Mouse (Mus musculus): ENCODE measurements around the gene Ssbp4. TPM values are rescaled to one million over a fixed set of nuclear protein-coding genes. Genes with fewer than 3 reads are reported as not detected.
A peak's percentile ranks its signal among the peaks of the same experiment; 100 is the strongest.

Ssbp4 gene
- polyA plus RNA-seq, 1 experiment from 2014 or later = 106 TPM

DNA sequence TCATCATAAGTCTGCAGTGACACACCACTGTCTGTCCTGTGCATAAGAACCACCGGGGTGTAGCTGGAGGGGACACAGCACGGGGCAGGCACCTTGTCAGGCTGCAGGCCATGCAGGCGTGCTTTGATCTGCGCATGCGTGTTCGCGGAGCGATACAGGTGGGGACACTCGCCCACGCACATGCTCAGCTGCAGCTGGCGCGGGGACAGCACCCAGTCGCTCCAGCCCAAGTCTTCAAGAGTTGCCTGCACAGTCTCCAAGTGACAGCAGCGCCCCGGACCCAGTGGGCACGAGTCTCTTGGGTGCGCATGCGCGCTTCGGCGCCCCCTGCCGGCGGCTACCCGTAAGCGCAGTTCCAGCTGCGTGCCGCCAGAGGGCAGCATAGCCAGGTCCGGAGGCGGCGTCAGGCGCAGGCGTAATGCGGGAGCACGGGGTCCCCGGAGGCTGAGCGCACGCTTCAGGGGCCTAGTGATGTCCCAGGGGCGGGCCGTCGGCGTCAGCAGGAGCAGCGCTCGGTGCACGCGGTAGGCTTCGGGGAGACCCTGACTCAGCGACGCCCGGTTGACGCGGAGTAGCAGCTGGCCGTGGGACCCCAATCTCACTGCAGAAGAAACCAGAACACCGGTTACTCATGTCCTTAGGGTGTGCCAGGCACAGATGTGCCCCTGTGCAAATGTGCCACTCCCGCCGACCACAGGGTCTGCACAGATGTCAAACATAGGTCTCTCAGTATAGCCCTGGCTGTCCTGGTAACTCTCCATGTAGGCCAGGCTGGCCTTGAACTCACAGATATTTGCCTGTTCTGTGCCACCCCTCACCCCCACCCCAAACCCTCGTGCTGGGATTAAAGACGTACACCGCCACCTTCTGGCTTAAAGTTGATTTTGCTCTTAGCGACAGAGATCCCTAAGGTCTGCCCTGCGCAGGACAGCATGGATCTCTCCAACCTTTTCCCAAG is 21.2 kb upstream of the Ssbp4 start:
- H3K4me3 ChIP-seq (replicated peaks) = peak overlapping the region; percentile 51
- peak overlapping the region; percentile 49; the same call in 1 of the 2 replicates for H3K9ac ChIP-seq
- peak overlapping the region; percentile 65 for H3K27ac ChIP-seq
- H3K4me1 ChIP-seq = peaks cover 23% of the 10 kb centered on the region
- peaks cover 30% of the 10 kb centered on the region for H3K27me3 ChIP-seq
- peak overlapping the region; percentile 60 for H3K4me2 ChIP-seq
- no peaks in the 10 kb centered on the region for H3K36me3 ChIP-seq (replicated peaks)
- ATAC-seq (ENCODE audit: low FRiP score) = peak; percentile 91
- H3K9me3 ChIP-seq = no peaks in the 10 kb centered on the region
- WGBS = 2% methylated on average over 60 of the region's 60 CpGs

GRCm38 (mm10) chr8:70628986-70629490 is 20.4 kb upstream of the Ssbp4 start:
- H3K9ac ChIP-seq = peak overlapping the region; percentile 49; the same call in 1 of the 2 replicates
- 59% methylated on average over 7 of the region's 7 CpGs for whole genome bisulfite sequencing
- H3K4me3 ChIP-seq (replicated peaks) = peak overlapping the region; percentile 51
- no peaks in the 10 kb centered on the region for H3K36me3 ChIP-seq (replicated peaks)
- peak; percentile 16; the same call in 1 of the 2 replicates for ATAC-seq (ENCODE audit: low FRiP score)
- no peaks in the 10 kb centered on the region for H3K9me3 ChIP-seq
- peaks cover 23% of the 10 kb centered on the region for H3K4me1 ChIP-seq
- peaks cover 30% of the 10 kb centered on the region for H3K27me3 ChIP-seq
- peak overlapping the region; percentile 60 for H3K4me2 ChIP-seq
- H3K27ac ChIP-seq = peak overlapping the region; percentile 65; the same call in 1 of the 2 replicates

DNA sequence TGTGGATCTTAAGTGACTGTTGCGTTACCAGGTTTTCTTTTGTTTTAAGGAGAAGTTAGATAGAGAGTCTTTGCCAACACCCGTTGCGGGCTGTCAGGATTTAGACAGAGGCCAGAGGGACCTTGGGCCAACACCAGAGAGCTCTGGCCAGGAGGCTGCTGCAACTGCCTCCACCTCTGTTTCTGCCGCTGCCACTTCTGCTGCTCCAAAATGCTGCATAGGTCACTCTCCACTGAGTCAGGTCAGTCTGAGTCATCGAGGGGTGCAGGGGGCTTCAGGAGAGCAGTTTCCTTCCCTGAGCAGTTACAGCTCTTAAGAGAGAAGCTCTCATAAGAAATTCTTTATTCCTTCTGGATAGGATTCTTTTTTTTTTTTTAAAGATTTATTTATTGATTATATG is 18.4 kb upstream of the Ssbp4 start:
- H3K4me2 ChIP-seq = no peak overlapping the region
- H3K9ac ChIP-seq = no peak overlapping the region
- no peaks in the 10 kb centered on the region for H3K36me3 ChIP-seq (replicated peaks)
- peaks cover 28% of the 10 kb centered on the region for H3K27me3 ChIP-seq
- no peak for ATAC-seq (ENCODE audit: low FRiP score)
- H3K9me3 ChIP-seq = no peaks in the 10 kb centered on the region
- WGBS = 87% methylated on average over 5 of the region's 5 CpGs
- peaks cover 23% of the 10 kb centered on the region for H3K4me1 ChIP-seq
- no peak overlapping the region for H3K27ac ChIP-seq
- H3K4me3 ChIP-seq (replicated peaks) = no peak overlapping the region

GRCm38 (mm10) chr8:70625104-70625503 is 16.4 kb upstream of the Ssbp4 start:
- Histone ChIP-seq H3K9me3 (no peaks in the 10 kb centered on the region), H3K4me1 (peaks cover 11% of the 10 kb centered on the region), H3K9ac (no peak overlapping the region), H3K36me3 (replicated peaks) (no peaks in the 10 kb centered on the region), H3K27ac (no peak overlapping the region), H3K27me3 (peaks cover 31% of the 10 kb centered on the region), H3K4me3 (replicated peaks) (no peak overlapping the region), H3K4me2 (no peak overlapping the region)
- 20% methylated on average over 5 of the region's 5 CpGs for WGBS
- ATAC-seq (ENCODE audit: low FRiP score) = no peak

DNA sequence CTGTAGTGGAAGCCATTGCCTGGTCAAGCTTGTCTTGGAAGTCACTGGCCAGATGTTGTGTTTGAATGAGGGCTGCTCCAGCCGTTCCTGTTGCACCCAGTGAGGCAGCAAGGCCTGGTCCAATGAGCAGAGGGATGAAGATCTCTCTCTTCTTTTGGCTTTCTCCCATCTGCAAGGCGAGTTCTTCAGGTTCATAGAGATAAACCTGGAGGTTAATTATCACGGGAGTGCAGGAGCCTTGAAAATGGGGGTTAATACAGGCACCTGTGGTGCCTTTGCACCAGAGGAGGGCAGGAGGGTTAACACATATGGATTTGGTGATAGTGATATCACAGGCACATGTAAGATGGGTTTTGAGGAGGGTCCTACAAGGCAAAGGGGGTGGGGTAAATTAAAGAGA is 13.5 kb upstream of the Ssbp4 start:
- no peak for ATAC-seq (ENCODE audit: low FRiP score)
- no peak overlapping the region for H3K4me2 ChIP-seq
- H3K36me3 ChIP-seq (replicated peaks) = no peaks in the 10 kb centered on the region
- H3K9ac ChIP-seq = no peak overlapping the region
- H3K27ac ChIP-seq = no peak overlapping the region
- H3K27me3 ChIP-seq = peaks cover 29% of the 10 kb centered on the region
- 59% methylated on average over 3 of the region's 3 CpGs for WGBS
- H3K4me3 ChIP-seq (replicated peaks) = no peak overlapping the region
- H3K9me3 ChIP-seq = no peaks in the 10 kb centered on the region
- peaks cover 14% of the 10 kb centered on the region for H3K4me1 ChIP-seq

DNA sequence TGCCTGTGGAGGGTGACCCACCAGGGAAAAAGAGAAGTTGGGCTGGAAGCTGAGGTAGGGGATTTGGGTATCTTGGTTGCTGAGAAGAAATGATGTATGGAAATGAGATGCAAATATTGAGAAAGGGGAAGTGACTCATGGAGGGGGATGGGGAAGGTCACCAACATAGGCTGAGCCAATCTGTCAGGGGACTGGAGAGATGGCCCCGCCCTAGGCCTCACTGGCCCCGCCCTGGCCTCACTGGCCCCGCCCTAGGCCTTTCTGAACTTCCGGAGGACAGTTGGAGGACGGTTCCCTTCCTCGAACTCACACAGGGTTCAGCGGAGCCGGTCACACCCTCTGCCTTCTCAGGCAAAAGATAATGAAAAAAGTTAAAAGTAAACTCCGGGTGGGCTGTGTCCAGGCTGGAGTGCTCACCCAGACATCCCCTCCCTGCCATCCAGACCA is 10.2 kb upstream of the Ssbp4 start:
- no peak overlapping the region for H3K4me3 ChIP-seq (replicated peaks)
- H3K4me1 ChIP-seq = peaks cover 14% of the 10 kb centered on the region
- no peaks in the 10 kb centered on the region for H3K36me3 ChIP-seq (replicated peaks)
- no peak overlapping the region for H3K4me2 ChIP-seq
- no peaks in the 10 kb centered on the region for H3K9me3 ChIP-seq
- H3K27ac ChIP-seq = no peak overlapping the region
- ATAC-seq (ENCODE audit: low FRiP score) = peak; percentile 40; the same call in 1 of the 2 replicates
- WGBS = 32% methylated on average over 9 of the region's 9 CpGs
- H3K9ac ChIP-seq = no peak overlapping the region; the same call in 1 of the 2 replicates
- peaks cover 31% of the 10 kb centered on the region for H3K27me3 ChIP-seq

DNA sequence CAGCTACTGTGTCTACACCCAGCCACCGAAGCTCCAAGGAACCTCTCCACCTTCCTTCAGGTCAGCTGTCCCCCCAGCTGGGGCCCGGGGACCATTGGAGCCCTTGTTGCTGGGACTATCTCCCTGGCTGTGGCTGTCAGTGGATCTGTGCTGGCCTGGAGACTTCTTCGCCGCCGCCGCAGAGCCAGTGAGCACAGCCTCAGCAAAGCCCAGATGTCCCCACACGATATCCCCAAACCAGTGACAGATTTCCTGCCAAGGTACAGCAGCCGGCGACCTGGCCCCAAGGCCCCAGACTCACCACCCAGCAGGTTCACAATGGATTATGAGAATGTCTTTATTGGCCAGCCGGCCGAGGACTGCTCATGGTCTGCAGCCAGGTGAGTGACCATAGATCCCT is 9.3 kb upstream of the Ssbp4 start:
- peaks cover 29% of the 10 kb centered on the region for H3K27me3 ChIP-seq
- peaks cover 14% of the 10 kb centered on the region for H3K4me1 ChIP-seq
- no peak overlapping the region for H3K9ac ChIP-seq
- WGBS = 82% methylated on average over 11 of the region's 11 CpGs
- no peak overlapping the region for H3K27ac ChIP-seq
- no peak for ATAC-seq (ENCODE audit: low FRiP score)
- H3K4me3 ChIP-seq (replicated peaks) = no peak overlapping the region
- H3K36me3 ChIP-seq (replicated peaks) = no peaks in the 10 kb centered on the region
- H3K9me3 ChIP-seq = no peaks in the 10 kb centered on the region
- H3K4me2 ChIP-seq = no peak overlapping the region

GRCm38 (mm10) chr8:70616645-70617044 is 8.0 kb upstream of the Ssbp4 start:
- peaks cover 16% of the 10 kb centered on the region for H3K27me3 ChIP-seq
- no peaks in the 10 kb centered on the region for H3K9me3 ChIP-seq
- H3K4me2 ChIP-seq = no peak overlapping the region
- peaks cover 15% of the 10 kb centered on the region for H3K4me1 ChIP-seq
- H3K4me3 ChIP-seq (replicated peaks) = no peak overlapping the region
- H3K36me3 ChIP-seq (replicated peaks) = no peaks in the 10 kb centered on the region
- ATAC-seq (ENCODE audit: low FRiP score) = no peak
- H3K9ac ChIP-seq = no peak overlapping the region
- WGBS = 64% methylated on average over 11 of the region's 11 CpGs
- H3K27ac ChIP-seq = no peak overlapping the region

- Histone ChIP-seq H3K36me3 (replicated peaks) (no peaks in the 10 kb centered on the region), H3K27me3 (peaks cover 14% of the 10 kb centered on the region), H3K4me1 (peaks cover 23% of the 10 kb centered on the region), H3K9ac (no peak within 1 kb of the TSS), H3K4me3 (replicated peaks) (no peak within 1 kb of the TSS), H3K27ac (no peak within 1 kb of the TSS), H3K9me3 (no peaks in the 10 kb centered on the region), H3K4me2 (no peak within 1 kb of the TSS)
- 89% methylated on average over 3 of the region's 3 CpGs for WGBS
- no peak for ATAC-seq (ENCODE audit: low FRiP score)
Observed at GRCm38 (mm10) chr8:70615894-70616293, 7.2 kb upstream of the Ssbp4 start, which contains the start of gene Lrrc25. Gene Lrrc25 (plus strand): TSS chr8:70616155.

DNA sequence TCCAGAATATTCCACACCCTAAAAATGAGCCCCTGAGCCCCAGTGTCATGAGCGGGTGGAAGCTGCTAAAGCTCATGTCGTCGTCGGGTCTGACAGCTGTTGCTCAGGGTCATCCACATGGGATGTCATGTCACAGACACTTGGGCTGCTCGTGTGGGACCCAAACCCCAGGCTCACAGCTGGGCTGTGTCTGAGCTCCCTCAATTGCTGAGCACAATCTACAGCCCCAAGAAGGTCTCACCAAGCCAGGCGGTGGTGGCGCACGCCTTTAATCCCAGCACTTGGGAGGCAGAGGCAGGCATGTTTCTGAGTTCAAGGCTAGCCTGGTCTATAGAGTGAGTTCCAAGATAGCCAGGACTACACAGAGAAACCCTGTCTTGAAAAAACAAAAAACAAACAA is 6.6 kb upstream of the Ssbp4 start:
- Histone ChIP-seq H3K36me3 (replicated peaks) (no peaks in the 10 kb centered on the region), H3K27ac (no peak overlapping the region), H3K27me3 (peaks cover 9% of the 10 kb centered on the region), H3K4me2 (no peak overlapping the region), H3K4me1 (peaks cover 28% of the 10 kb centered on the region), H3K9ac (no peak overlapping the region), H3K9me3 (no peaks in the 10 kb centered on the region), H3K4me3 (replicated peaks) (no peak overlapping the region)
- no peak for ATAC-seq (ENCODE audit: low FRiP score)
- WGBS = 89% methylated on average over 8 of the region's 8 CpGs

DNA sequence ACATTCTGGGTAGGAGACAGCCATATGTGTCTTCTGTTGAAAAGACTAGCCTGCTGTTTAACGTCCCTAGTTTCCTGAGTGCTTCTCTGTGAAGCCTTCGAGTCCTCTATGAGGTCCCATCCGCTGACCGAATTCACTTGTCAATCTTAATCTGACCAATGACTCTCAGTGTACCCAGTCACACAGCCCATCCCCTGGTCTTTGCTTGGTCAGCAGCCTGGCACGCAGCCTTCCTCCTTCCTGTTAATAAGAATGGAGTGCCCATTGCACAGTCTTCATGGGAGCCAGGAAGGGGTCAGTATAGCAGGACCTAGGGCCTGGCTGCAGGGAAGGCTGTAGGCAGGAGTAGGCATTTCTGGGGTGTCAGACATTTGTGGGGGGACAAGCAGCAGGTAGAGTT is 5.8 kb upstream of the Ssbp4 start:
- no peaks in the 10 kb centered on the region for H3K9me3 ChIP-seq
- peaks cover 8% of the 10 kb centered on the region; the same call in 1 of the 2 replicates for H3K27me3 ChIP-seq
- H3K4me2 ChIP-seq = no peak overlapping the region
- H3K9ac ChIP-seq = no peak overlapping the region
- H3K27ac ChIP-seq = no peak overlapping the region
- WGBS = 77% methylated on average over 5 of the region's 5 CpGs
- H3K4me1 ChIP-seq = peaks cover 36% of the 10 kb centered on the region
- no peaks in the 10 kb centered on the region for H3K36me3 ChIP-seq (replicated peaks)
- ATAC-seq (ENCODE audit: low FRiP score) = no peak
- no peak overlapping the region for H3K4me3 ChIP-seq (replicated peaks)

- H3K36me3 ChIP-seq (replicated peaks) = no peaks in the 10 kb centered on the region
- no peaks in the 10 kb centered on the region for H3K9me3 ChIP-seq
- H3K9ac ChIP-seq = no peak overlapping the region
- H3K27ac ChIP-seq = no peak overlapping the region
- 26% methylated on average over 1 of the region's 1 CpGs for WGBS
- peaks cover 14% of the 10 kb centered on the region; the same call in 1 of the 2 replicates for H3K27me3 ChIP-seq
- peaks cover 40% of the 10 kb centered on the region for H3K4me1 ChIP-seq
- H3K4me3 ChIP-seq (replicated peaks) = no peak overlapping the region
- no peak for ATAC-seq (ENCODE audit: low FRiP score)
- H3K4me2 ChIP-seq = no peak overlapping the region
Observed at GRCm38 (mm10) chr8:70613763-70614162, 5.1 kb upstream of the Ssbp4 start.

All from forebrain, embryonic 12.5 days (tissue).